Mouse (Mus musculus): ENCODE data around the gene Nuak1.
A peak's percentile ranks its signal among the peaks of the same experiment; 100 is the strongest.

Nuak1 gene

DNA sequence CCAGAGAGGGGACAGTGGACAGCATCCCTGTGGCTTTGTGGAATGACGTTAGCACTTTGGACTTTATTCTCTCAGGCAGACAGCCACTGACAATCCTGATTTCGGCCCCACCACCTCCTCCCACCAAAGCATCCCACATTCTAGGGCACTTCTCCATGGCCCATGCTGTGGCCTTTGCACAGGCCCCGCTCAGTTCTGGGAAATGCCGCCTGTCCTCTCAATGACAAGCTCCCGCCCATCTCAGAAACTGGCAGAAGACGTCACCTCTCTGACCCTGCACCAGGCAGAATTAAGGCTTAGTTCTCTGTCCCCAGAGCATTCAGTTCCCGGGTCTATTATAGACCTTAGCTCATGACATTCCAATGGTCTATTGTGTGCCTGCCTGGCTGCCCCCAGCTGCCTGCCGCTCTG lies 7.0 kb upstream of the Nuak1 start:
- DNase-seq (ENCODE audit: low spot score): no peak

DNA sequence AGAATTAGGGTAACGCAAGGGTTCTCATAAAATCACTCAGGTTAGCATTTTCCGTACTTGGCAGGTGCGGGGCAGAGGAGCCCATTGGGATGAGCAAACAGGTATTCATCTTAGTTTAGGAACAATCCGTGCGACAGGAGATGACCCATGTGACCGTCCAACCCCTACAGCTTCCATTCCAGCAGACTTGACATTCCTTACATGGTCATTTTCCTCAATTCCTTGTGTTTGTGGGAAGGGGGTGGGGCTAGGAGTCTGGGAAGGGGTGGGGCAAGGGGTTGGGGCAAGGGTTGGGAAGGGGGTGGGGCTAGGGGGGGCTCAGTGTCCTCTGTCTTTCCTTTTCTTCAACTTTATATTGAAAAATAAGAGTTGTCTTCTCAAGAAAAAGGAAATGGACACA lies 6.3 kb upstream of the Nuak1 start:
- no peak for DNase-seq (ENCODE audit: low spot score)

GRCm38 (mm10) chr10:84444396-84444795 lies 4.0 kb upstream of the Nuak1 start:
- no peak for DNase-seq (ENCODE audit: low spot score)

DNA sequence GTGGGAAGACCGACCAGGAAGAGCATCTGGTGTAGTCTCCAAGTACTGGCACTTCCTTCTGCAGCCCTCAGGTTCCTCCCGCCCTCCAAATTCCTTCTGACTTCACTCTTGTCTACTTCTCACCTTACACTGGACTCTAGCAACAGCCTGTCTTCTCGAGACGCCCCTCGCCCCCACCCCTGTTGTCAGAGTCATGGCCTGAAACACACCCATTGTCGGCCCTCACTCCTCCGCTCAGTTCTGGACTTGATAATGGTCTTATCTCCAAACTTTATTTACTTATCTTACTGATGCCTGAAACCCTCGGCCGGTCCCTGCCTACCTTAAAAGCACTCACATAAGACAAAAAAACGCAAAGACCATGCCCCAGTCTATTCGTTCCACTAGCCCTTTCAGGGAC lies 1.4 kb upstream of the Nuak1 start:
- no peak for DNase-seq (ENCODE audit: low spot score)

DNA sequence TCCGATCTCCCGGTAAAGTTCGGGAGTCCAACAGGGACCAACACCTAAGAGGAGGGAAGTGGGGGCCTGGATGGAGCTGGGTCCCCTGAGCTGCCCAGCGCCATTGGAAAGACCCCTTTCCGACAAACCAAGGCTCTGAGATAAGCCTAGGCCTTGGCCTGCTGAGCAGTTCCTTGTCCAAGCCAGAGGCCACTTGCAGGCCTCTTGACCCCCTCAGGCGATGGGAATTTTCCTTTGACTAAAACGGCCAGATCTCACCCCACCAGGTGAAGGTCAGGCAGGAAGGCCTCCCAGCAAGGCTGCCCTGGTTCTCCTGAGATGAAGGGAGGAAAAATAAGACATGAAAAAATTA lies 1.0 kb upstream of the Nuak1 start:
- DNase-seq (ENCODE audit: low spot score): no peak

- DNase-seq (ENCODE audit: low spot score): no peak
These were observed 236 bp downstream of the Nuak1 start for GRCm38 (mm10) chr10:84440181-84440540.

DNA sequence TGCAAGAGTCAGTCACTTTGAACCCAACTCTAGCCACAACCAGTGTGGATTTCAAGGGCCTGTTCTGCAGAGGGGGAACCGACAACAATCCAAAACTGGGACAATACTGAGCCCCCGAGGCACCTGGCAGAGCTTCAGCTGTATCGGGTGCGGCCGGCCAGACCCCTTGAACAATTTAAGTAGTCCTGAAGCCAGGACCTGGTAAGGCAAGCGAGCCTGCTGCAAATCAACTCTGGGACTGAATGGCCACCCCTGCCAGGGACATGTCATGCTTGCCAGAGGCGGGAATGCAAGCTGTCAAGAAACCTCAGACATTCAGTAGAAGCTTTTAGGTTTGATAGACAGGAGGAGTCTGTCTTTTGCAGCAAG lies 1.2 kb downstream of the Nuak1 start:
- DNase-seq (ENCODE audit: low spot score): no peak

DNA sequence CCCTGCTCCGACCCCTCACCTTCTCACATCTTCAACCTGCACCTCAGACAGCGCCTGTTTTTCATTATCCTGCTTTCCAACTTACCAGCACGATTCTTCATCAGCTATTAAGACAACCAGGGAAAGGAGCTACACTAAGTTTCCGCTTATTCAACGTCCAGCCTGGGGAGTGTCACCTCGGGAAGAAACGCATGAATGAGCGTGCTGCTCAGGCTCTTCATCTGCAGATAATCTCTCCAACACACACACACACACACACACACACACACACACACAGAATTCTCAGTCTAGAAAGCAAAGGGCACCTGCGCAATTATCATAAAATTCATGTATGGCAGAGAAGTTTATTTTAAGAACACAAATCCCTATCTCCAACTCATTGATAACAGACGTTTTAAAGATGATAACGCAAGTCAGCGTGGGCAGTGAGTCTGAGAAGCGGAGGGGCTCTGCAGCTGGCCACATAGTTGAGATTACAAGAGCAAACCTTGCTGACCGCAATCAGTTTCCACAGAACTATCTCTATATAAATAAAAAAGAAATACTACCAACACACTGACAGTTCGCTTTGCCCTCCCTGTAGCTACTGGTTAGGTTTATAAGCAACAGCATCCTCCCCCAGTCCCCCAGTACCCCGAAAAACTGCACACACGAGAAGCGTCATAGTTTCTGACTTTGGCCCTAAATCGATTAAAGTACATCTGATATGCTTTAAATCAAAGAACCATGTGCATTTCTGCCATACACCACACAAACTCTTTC lies 1.8 kb downstream of the Nuak1 start:
- DNase-seq (ENCODE audit: low spot score): no peak

- DNase-seq (ENCODE audit: low spot score): peak; percentile 99
These were observed 2.4 kb downstream of the Nuak1 start for GRCm38 (mm10) chr10:84438049-84438422.

DNA sequence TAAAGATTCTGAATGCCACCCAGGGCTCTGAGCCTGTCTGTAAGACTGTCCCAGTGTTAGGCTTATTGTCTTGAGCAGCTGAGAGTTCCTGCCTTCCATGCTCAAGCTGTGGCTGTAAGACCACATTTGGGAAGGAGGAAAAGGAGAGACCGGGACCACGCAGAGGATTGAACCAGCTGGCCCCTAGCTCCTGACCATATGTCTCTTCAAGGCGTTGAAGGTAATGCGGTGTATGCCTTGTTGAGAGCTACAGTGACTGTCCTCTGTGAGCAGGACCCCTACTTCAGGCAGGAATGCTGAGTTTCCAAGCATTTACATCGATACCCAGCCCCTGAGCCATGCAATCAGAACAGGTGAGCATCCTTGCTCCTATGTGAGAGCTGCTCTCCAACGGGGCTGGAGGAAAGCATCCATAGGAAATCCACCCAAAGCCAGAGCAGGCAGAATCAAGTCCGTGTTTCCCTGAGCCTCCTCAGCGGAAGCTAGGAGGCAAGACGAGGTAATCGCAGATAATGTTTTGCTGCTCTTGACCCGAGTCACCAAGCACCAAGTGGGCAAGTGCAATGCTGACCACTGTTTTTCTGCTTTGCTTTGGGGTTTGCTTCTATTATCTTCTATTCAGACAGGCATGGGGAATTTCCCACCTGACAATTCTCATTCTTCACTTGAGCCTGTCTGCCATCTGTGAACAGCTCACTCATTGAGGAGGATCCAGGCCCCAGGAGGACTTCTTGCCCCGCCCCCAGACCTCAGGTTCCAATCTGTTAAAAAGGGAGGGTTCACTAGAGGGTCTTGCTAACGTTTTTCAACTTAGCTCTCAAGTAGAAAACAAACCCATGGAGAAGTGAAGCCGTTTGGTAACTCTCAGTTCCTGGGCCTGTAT lies 3.0 kb downstream of the Nuak1 start:
- DNase-seq (ENCODE audit: low spot score): peak; percentile 10

- no peak for DNase-seq (ENCODE audit: low spot score)
These were observed 4.5 kb downstream of the Nuak1 start for GRCm38 (mm10) chr10:84435930-84436329.

DNA sequence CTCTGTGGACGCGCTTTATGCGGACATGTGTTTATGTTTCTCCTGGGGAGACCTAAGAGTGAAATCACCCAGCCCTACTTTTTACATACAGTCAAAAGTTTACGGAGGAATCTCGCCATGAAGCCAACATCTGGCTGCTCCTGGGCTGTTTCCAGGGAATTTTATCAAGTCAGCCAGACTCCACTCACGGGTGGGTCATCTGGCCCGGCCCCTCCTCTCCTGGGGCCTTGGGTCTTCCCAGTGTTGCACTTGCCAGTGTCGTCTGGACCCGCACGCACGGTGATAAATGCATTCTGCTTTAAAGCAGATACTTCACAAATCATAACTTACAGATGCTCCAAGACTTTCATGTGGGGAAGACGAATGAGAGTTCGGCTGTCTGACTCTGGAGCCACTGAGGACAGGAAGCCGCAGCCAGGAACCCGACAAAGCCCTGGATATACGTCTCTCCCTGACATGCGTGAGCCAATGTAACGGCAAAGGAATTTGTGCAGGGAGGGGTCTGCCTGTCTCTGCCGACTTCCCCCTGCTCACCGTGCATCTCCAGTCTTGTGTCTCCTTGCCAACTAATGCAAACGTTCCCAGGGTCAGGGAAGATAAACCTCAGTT lies 7.1 kb downstream of the Nuak1 start:
- no peak for DNase-seq (ENCODE audit: low spot score)

- DNase-seq (ENCODE audit: low spot score): no peak
These were observed 16.0 kb downstream of the Nuak1 start for GRCm38 (mm10) chr10:84424374-84424773.

GRCm38 (mm10) chr10:84423903-84424302 lies 16.5 kb downstream of the Nuak1 start:
- DNase-seq (ENCODE audit: low spot score): no peak

DNA sequence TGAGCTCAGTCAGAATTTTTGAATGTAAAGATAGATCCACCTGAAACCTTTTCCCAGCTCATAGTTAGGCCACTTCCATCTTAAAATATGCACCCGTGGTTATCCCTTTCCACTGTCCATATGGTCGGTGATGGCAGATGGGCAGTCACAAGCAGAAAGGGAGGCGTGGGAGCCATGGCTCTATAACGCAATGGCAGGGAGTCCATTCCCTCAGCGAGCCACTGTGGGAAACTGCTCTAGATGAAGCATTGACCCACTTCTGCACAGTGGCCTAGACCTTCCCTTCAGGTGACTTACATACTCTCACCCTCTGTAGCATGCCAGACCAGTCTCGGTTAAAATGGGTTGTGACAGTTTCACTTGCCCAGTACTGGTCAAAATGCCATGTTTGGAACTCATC lies 19.8 kb downstream of the Nuak1 start:
- DNase-seq (ENCODE audit: low spot score): no peak

- no peak for DNase-seq (ENCODE audit: low spot score)
These were observed 22.0 kb downstream of the Nuak1 start for GRCm38 (mm10) chr10:84418421-84418820.

DNA sequence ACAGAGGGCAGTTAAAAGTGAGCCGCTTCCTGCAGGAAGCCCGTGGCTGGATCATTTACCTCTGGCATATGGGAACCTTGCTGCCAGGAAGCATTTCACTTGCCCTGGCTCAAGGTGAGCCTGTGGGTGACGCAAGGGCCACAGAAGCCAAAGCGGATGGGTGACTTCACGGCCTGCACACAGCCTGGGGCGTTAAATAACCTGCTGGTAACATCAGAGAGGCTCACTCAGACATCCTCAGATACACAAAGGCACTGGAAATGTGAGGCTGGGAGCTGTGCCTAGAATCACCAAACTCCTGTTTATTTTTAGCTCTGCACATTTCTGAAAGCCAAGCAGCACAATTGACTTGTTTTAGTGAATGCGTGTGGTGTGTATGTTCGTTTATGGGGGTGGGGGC lies 23.6 kb downstream of the Nuak1 start:
- DNase-seq (ENCODE audit: low spot score): no peak

DNA sequence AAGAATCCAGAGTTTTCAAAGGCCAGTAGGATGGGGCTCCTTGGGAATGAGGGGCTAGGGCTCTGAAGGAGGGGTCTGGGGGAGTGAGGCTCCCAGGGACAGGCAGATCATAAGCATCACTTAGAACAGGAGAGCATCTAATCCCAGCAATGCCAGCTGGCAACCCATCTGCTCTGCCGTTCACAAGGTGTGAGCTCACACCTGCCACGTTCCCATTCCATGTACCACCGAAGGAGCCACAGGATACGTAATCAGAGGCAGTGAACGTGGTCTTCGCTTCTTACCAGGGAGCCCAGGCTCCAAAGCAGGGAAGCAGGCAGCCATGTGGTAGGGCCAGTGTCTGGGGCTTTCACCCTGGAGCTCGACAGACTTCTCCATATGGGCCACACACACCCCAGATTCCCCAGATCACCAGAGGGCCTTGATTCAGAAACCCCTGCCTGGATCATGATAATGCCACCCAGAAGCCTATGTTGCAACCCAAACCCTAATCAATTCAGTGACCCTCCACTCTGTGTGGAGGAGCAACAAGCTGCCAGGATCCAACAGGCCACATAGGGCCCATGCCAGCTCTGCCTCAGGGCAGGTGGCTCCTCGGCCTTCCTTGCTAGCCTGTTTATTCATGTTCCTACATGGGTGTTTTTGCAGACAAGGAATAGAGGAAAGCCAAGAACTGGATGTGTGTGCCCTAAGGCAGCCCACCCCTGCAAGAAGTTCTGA lies 25.3 kb downstream of the Nuak1 start:
- DNase-seq (ENCODE audit: low spot score): no peak

DNA sequence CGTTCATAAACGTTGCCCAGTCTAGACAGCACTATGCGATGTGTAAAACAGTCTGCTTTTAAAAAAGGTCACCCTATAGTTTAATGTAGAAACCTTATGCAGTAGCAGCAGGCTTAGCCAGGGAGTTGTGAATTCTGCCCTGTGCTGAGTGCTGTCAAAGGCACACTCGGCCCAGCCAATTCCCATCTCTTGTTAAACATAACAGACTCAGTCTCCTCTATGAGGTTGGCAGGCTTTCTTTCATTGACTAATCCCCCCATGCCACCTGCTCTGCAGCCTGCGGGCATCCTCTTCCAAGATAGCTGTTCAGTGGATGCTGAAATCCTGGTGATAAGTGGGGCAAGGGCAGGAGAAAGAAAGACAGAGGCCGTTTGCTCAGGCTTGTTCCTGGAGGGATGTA lies 27.1 kb downstream of the Nuak1 start:
- DNase-seq (ENCODE audit: low spot score): peak; percentile 66

- DNase-seq (ENCODE audit: low spot score): no peak
These were observed 28.0 kb downstream of the Nuak1 start for GRCm38 (mm10) chr10:84412326-84412962.

DNA sequence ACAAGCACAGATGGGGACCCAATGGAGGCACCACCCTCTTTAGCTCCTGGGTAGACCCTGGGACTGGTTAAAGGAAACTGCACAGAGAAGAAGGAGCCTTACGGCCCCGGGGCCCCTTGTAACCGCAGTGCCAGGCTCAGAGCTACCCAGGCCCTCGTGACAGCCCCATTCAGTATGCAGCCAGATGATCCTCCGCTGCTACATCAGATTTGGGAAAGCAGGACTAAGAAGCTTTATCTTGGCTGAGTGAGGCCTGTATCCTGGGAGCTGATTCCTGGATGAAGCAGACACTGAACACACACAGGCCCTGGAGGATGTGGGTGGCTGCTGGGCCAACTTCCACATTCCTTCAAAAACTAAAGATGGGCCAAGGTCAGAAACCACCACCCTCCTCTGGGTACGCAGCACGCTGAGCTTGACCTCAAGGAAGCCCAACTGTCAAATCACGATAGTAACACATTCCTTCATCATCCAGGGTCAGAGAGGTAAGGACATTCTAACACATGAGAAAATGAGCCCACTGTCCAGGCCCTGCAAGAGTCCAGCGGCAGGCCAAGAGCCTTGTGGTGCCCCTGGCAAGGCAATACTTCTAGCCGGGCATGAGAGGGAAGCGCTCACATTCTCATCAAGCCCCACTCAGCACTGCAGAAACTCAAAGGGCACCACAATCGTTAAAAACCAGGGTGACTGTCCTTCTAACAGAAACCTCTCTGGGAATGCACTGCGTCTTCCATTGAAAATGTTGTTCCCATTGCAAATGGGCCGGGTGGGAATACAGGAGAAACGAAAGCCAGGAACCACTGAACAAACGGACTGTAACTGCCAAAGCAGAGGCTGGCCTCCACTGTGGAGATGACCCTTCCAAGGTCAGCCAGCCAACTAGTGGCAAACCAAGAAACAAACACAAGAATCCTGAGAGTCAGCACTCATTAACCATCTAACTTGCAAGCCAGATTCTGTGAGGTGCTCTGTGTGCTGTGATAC lies 29.0 kb downstream of the Nuak1 start:
- peak; percentile 37 for DNase-seq (ENCODE audit: low spot score)
